Mouse (Mus musculus): ENCODE results near the gene Lonp2. TPM values are rescaled to one million over a fixed set of nuclear protein-coding genes. Genes with fewer than 3 reads are reported as not detected.

The Lonp2 gene
- polyA plus RNA-seq, 1 experiment = 41.9 TPM

GRCm38 (mm10) chr8:86615095-86615769 is 8.6 kb upstream of the Lonp2 start:
- TF ChIP-seq POLR2A (IDR thresholded peaks at IDR 0.05; ENCODE audit: low read depth, low read length) (no peak), CTCF (IDR thresholded peaks at IDR 0.05; ENCODE audit: borderline replicate concordance, insufficient read depth, low read length) (no peak)
- no peaks in the 10 kb centered on the region for H3K4me1 ChIP-seq (ENCODE audit: control insufficient read depth, insufficient read depth, low read length)
- no peak overlapping the region for H3K4me3 ChIP-seq (ENCODE audit: insufficient read depth, low read length)
- no peak overlapping the region for H3K27ac ChIP-seq (ENCODE audit: insufficient read depth, low read length)

- Histone ChIP-seq H3K4me1 (ENCODE audit: control insufficient read depth, insufficient read depth, low read length) (no peaks in the 10 kb centered on the region), H3K4me3 (ENCODE audit: insufficient read depth, low read length) (no peak overlapping the region), H3K27ac (ENCODE audit: insufficient read depth, low read length) (no peak overlapping the region)
- TF ChIP-seq POLR2A (IDR thresholded peaks at IDR 0.05; ENCODE audit: low read depth, low read length) (no peak), CTCF (IDR thresholded peaks at IDR 0.05; ENCODE audit: borderline replicate concordance, insufficient read depth, low read length) (no peak)
Observed at GRCm38 (mm10) chr8:86617759-86618387, 6.0 kb upstream of the Lonp2 start.

GRCm38 (mm10) chr8:86623551-86623910 is 312 bp upstream of the Lonp2 start:
- TF ChIP-seq CTCF (IDR thresholded peaks at IDR 0.05; ENCODE audit: borderline replicate concordance, insufficient read depth, low read length) = no peak
- peak; percentile 68 for TF ChIP-seq POLR2A (IDR thresholded peaks at IDR 0.05; ENCODE audit: low read depth, low read length)
- H3K27ac ChIP-seq (ENCODE audit: insufficient read depth, low read length) = peak overlapping the region; percentile 60; the same call in 1 of the 2 replicates
- H3K4me1 ChIP-seq (ENCODE audit: control insufficient read depth, insufficient read depth, low read length) = 0 out of 2 replicates have a peak, but pooled peaks cover 3% of the 10 kb centered on the region
- H3K4me3 ChIP-seq (ENCODE audit: insufficient read depth, low read length) = peak overlapping the region; percentile 86

- TF ChIP-seq POLR2A (IDR thresholded peaks at IDR 0.05; ENCODE audit: low read depth, low read length) (no peak), CTCF (IDR thresholded peaks at IDR 0.05; ENCODE audit: borderline replicate concordance, insufficient read depth, low read length) (no peak)
- H3K27ac ChIP-seq (ENCODE audit: insufficient read depth, low read length) = no peak overlapping the region
- H3K4me1 ChIP-seq (ENCODE audit: control insufficient read depth, insufficient read depth, low read length) = 0 out of 2 replicates have a peak, but pooled peaks cover 3% of the 10 kb centered on the region
Observed at GRCm38 (mm10) chr8:86624915-86625314, 1.1 kb downstream of the Lonp2 start.

GRCm38 (mm10) chr8:86630212-86630611 is 6.4 kb downstream of the Lonp2 start:
- TF ChIP-seq CTCF (IDR thresholded peaks at IDR 0.05; ENCODE audit: borderline replicate concordance, insufficient read depth, low read length) (no peak), POLR2A (IDR thresholded peaks at IDR 0.05; ENCODE audit: low read depth, low read length) (no peak)
- Histone ChIP-seq H3K4me1 (ENCODE audit: control insufficient read depth, insufficient read depth, low read length) (0 out of 2 replicates have a peak, but pooled peaks cover 3% of the 10 kb centered on the region), H3K27ac (ENCODE audit: insufficient read depth, low read length) (no peak overlapping the region), H3K4me3 (ENCODE audit: insufficient read depth, low read length) (no peak overlapping the region)

More at GRCm38 (mm10) chr8:86624915-86625314, 1.1 kb downstream of the Lonp2 start:
- H3K4me3 ChIP-seq (ENCODE audit: insufficient read depth, low read length) = peak overlapping the region; percentile 66

GRCm38 (mm10) chr8:86631395-86631794 is 7.6 kb downstream of the Lonp2 start:
- TF ChIP-seq POLR2A (IDR thresholded peaks at IDR 0.05; ENCODE audit: low read depth, low read length) = no peak
- no peak for TF ChIP-seq CTCF (IDR thresholded peaks at IDR 0.05; ENCODE audit: borderline replicate concordance, insufficient read depth, low read length)
- no peak overlapping the region for H3K4me3 ChIP-seq (ENCODE audit: insufficient read depth, low read length)
- H3K4me1 ChIP-seq (ENCODE audit: control insufficient read depth, insufficient read depth, low read length) = 0 out of 2 replicates have a peak, but pooled peaks cover 3% of the 10 kb centered on the region
- H3K27ac ChIP-seq (ENCODE audit: insufficient read depth, low read length) = no peak overlapping the region

- Histone ChIP-seq H3K27ac (ENCODE audit: insufficient read depth, low read length) (no peak overlapping the region), H3K4me1 (ENCODE audit: control insufficient read depth, insufficient read depth, low read length) (no peaks in the 10 kb centered on the region), H3K4me3 (ENCODE audit: insufficient read depth, low read length) (no peak overlapping the region)
- TF ChIP-seq CTCF (IDR thresholded peaks at IDR 0.05; ENCODE audit: borderline replicate concordance, insufficient read depth, low read length) (no peak), POLR2A (IDR thresholded peaks at IDR 0.05; ENCODE audit: low read depth, low read length) (no peak)
Observed at GRCm38 (mm10) chr8:86637826-86638225, 14.0 kb downstream of the Lonp2 start.

- no peaks in the 10 kb centered on the region for H3K4me1 ChIP-seq (ENCODE audit: control insufficient read depth, insufficient read depth, low read length)
- no peak overlapping the region for H3K27ac ChIP-seq (ENCODE audit: insufficient read depth, low read length)
- no peak overlapping the region for H3K4me3 ChIP-seq (ENCODE audit: insufficient read depth, low read length)
- no peak for TF ChIP-seq CTCF (IDR thresholded peaks at IDR 0.05; ENCODE audit: borderline replicate concordance, insufficient read depth, low read length)
- TF ChIP-seq POLR2A (IDR thresholded peaks at IDR 0.05; ENCODE audit: low read depth, low read length) = no peak
Observed at GRCm38 (mm10) chr8:86638981-86639380, 15.1 kb downstream of the Lonp2 start.

GRCm38 (mm10) chr8:86642682-86643081 is 18.8 kb downstream of the Lonp2 start:
- Histone ChIP-seq H3K4me1 (ENCODE audit: control insufficient read depth, insufficient read depth, low read length) (no peaks in the 10 kb centered on the region), H3K4me3 (ENCODE audit: insufficient read depth, low read length) (no peak overlapping the region), H3K27ac (ENCODE audit: insufficient read depth, low read length) (no peak overlapping the region)
- no peak for TF ChIP-seq CTCF (IDR thresholded peaks at IDR 0.05; ENCODE audit: borderline replicate concordance, insufficient read depth, low read length)
- no peak for TF ChIP-seq POLR2A (IDR thresholded peaks at IDR 0.05; ENCODE audit: low read depth, low read length)

- Histone ChIP-seq H3K4me1 (ENCODE audit: control insufficient read depth, insufficient read depth, low read length) (no peaks in the 10 kb centered on the region), H3K4me3 (ENCODE audit: insufficient read depth, low read length) (no peak overlapping the region), H3K27ac (ENCODE audit: insufficient read depth, low read length) (no peak overlapping the region)
- TF ChIP-seq POLR2A (IDR thresholded peaks at IDR 0.05; ENCODE audit: low read depth, low read length) = no peak
- no peak for TF ChIP-seq CTCF (IDR thresholded peaks at IDR 0.05; ENCODE audit: borderline replicate concordance, insufficient read depth, low read length)
Observed at GRCm38 (mm10) chr8:86644661-86645060, 20.8 kb downstream of the Lonp2 start.

Data from embryonic fibroblast, embryonic 13.5 days (primary cell).